Mouse (Mus musculus) neural tube, embryonic 15.5 days (tissue): ENCODE data around the gene Tmigd3. TPM values are rescaled to one million over a fixed set of nuclear protein-coding genes. Genes with fewer than 3 reads are reported as not detected.
"Not testable (repeated sequence)": the region's sequence is repeated elsewhere in the genome, so short reads cannot be mapped to it uniquely, and the experiment has no call there.

Experiments
- ATAC-seq: fragments of 200-750 bp; cut with Nextera tagmentation; 2 replicates; pipeline ENCODE4 v1.8.0; 2017; ENCODE audit warnings: mild to moderate bottlenecking, moderate TSS enrichment, moderate library complexity; ENCODE audit not compliant: low FRiP score
- H3K27ac ChIP-seq: fragments of 300-500 bp; sonication (generic); replicated peaks from 2 replicates; pipeline ENCODE4 v1.5.1; 2015; ENCODE audit warnings: mild to moderate bottlenecking, inconsistent platforms
- H3K27me3 ChIP-seq: fragments of 300-500 bp; sonication (generic); replicated peaks from 2 replicates; pipeline ENCODE4 v1.6.1; 2015; ENCODE audit warnings: inconsistent platforms
- H3K36me3 ChIP-seq: fragments of 300-500 bp; sonication (generic); 2 replicates; pipeline ENCODE4 v1.6.1; 2015; ENCODE audit warnings: inconsistent platforms
- H3K4me1 ChIP-seq: fragments of 300-500 bp; sonication (generic); 2 replicates; pipeline ENCODE4 v1.6.1; 2015; ENCODE audit warnings: inconsistent platforms
- H3K4me2 ChIP-seq: fragments of 300-500 bp; sonication (generic); 2 replicates; pipeline ENCODE4 v1.6.1; 2015; ENCODE audit warnings: inconsistent platforms, mild to moderate bottlenecking, moderate library complexity
- H3K4me3 ChIP-seq: fragments of 300-500 bp; sonication (generic); replicated peaks from 2 replicates; pipeline ENCODE4 v1.5.1; 2015; ENCODE audit warnings: mild to moderate bottlenecking, inconsistent platforms
- H3K9ac ChIP-seq: fragments of 300-500 bp; sonication (generic); replicated peaks from 2 replicates; pipeline ENCODE4 v1.6.1; 2015; ENCODE audit warnings: mild to moderate bottlenecking, inconsistent platforms
- H3K9me3 ChIP-seq: fragments of 300-500 bp; sonication (generic); replicated peaks from 2 replicates; pipeline ENCODE4 v1.6.1; 2016; ENCODE audit warnings: inconsistent platforms
- WGBS: fragments of 180-500 bp; shearing (Covaris S2); methylation state at CpG from one replicate; pipeline ENCODE4 v1.1.7; 2015; ENCODE audit warnings: mixed read lengths; 5-methylcytosine and 5-hydroxymethylcytosine counted together
- polyA plus RNA-seq: library from polyadenylated mRNA; unstranded; fragments of >200 nt; fragmentation: Nextera tagmentation; extraction: Ambion mirVana; gene quantifications from 2 replicates; pipeline ENCODE4 v1.2.1, GENCODE M21; 2015

The Tmigd3 gene
- polyA plus RNA-seq, 1 experiment from 2014 or later, result not detected

DNA sequence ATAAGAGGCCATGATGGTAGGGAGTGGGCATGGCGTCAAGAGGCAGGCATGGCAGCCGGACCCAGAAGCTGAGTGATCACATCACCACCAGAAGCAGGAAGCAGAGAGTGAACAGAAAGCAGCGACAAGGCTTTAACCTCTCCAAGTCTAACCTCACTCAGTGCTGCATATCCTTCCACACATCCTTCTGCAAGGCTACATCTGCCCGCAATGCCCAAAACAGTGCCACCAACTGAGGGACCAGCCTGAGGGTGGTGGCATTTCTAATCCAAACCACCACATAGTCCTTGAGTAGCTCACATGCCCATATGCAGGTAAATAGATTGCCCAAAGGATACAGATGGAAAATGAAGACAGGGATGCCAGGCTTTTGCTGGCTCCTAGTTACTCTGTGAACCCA lies 38.3 kb downstream of the Tmigd3 start:
- no peak overlapping the region for H3K27ac ChIP-seq
- H3K4me3 ChIP-seq, result no peak overlapping the region
- H3K27me3 ChIP-seq, result no peaks in the 10 kb centered on the region
- ATAC-seq, result no peak
- no peaks in the 10 kb centered on the region for H3K9me3 ChIP-seq
- H3K4me2 ChIP-seq, result no peak overlapping the region
- H3K36me3 ChIP-seq, result no peaks in the 10 kb centered on the region
- H3K9ac ChIP-seq, result no peak overlapping the region
- H3K4me1 ChIP-seq, result no peaks in the 10 kb centered on the region
- 98% methylated on average over 4 of the region's 4 CpGs for WGBS

GRCm38 (mm10) chr3:105910519-105911190 lies 40.0 kb downstream of the Tmigd3 start:
- WGBS, result 87% methylated on average over 11 of the region's 11 CpGs
- Histone ChIP-seq H3K4me3 (no peak overlapping the region), H3K36me3 (no peaks in the 10 kb centered on the region), H3K27me3 (no peaks in the 10 kb centered on the region), H3K4me2 (no peak overlapping the region), H3K27ac (no peak overlapping the region), H3K9ac (no peak overlapping the region), H3K9me3 (no peaks in the 10 kb centered on the region), H3K4me1 (no peaks in the 10 kb centered on the region)
- ATAC-seq, result no peak

GRCm38 (mm10) chr3:105912097-105912880 lies 41.6 kb downstream of the Tmigd3 start:
- H3K4me1 ChIP-seq, result no peaks in the 10 kb centered on the region
- no peaks in the 10 kb centered on the region for H3K36me3 ChIP-seq
- no peak overlapping the region for H3K4me3 ChIP-seq
- no peak overlapping the region for H3K9ac ChIP-seq
- 84% methylated on average over 9 of the region's 9 CpGs for WGBS
- no peaks in the 10 kb centered on the region for H3K9me3 ChIP-seq
- H3K27me3 ChIP-seq, result no peaks in the 10 kb centered on the region
- no peak for ATAC-seq
- H3K4me2 ChIP-seq, result no peak overlapping the region
- no peak overlapping the region for H3K27ac ChIP-seq

DNA sequence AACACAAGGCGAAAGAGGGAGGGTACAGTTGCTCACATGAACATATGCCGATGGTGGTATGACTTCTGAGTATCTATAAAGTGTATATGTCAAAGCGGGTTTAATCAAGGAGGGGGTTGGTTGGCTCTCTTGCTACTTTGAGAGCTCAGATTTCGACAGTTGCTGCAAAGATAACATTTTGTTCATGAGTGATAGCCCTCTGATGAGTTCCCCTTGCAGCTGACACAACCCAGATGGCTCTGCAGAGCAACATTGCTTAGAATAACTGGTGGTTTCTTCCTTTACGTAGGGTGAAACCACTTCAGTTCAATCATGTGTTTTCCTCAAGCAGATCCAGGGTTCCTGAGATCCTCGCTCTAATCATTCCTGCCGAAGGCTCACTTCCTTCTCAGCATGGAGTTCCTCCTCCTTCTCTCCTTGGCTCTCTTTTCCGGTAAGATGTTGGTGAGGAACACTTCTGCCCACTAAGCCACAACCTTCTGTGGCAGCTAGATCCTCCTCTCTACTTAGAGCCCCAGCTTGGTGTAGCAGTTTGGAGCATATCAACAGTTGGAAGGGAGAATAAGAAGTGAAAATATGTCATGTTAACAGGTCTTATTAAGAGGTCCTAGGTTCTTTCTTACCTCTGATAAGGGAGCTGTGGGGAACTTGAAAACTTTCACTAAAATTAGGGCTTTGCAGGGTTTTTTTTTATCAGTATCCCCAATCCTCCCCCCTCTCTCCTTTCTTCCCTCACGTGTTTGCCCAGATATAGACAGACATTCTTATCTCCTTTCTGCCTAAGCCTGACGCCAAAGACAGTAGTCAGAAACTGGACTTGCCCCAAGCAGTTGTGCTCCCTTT lies 43.4 kb downstream of the Tmigd3 start:
- Histone ChIP-seq H3K4me3 (no peak overlapping the region), H3K4me1 (no peaks in the 10 kb centered on the region), H3K9me3 (no peaks in the 10 kb centered on the region), H3K4me2 (no peak overlapping the region), H3K9ac (no peak overlapping the region), H3K27me3 (no peaks in the 10 kb centered on the region), H3K27ac (no peak overlapping the region), H3K36me3 (no peaks in the 10 kb centered on the region)
- WGBS, result 77% methylated on average over 10 of the region's 10 CpGs
- no peak for ATAC-seq

GRCm38 (mm10) chr3:105915281-105915680 lies 44.6 kb downstream of the Tmigd3 start:
- 55% methylated on average over 1 of the region's 1 CpGs for WGBS
- no peaks in the 10 kb centered on the region for H3K9me3 ChIP-seq
- no peaks in the 10 kb centered on the region for H3K27me3 ChIP-seq
- H3K36me3 ChIP-seq, result no peaks in the 10 kb centered on the region
- no peak overlapping the region for H3K9ac ChIP-seq
- no peak overlapping the region for H3K4me2 ChIP-seq
- no peak overlapping the region for H3K4me3 ChIP-seq
- H3K27ac ChIP-seq, result no peak overlapping the region
- no peaks in the 10 kb centered on the region for H3K4me1 ChIP-seq
- no peak for ATAC-seq

DNA sequence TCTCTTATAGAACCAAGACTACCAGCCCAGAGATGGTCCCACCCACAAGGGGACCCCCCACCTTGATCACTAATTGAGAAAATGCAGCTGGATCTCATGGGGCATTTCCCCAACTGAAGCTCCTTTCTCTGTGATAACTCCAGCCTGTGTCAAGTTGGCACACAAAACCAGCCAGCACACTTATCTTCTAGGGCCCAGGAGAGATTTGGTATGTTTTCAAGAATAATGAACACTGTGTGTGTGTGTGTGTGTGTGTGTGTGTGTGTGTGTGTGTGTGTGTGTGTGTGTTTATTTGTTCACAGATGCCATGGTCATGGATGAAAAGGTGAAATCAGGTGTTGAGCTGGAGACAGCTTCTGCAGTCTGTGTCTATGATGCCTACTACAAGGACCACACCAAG lies 45.8 kb downstream of the Tmigd3 start:
- not testable (repeated sequence) for H3K4me3 ChIP-seq, H3K9me3 ChIP-seq, H3K36me3 ChIP-seq, H3K4me2 ChIP-seq, ATAC-seq, H3K27ac ChIP-seq, H3K27me3 ChIP-seq, H3K4me1 ChIP-seq, H3K9ac ChIP-seq

DNA sequence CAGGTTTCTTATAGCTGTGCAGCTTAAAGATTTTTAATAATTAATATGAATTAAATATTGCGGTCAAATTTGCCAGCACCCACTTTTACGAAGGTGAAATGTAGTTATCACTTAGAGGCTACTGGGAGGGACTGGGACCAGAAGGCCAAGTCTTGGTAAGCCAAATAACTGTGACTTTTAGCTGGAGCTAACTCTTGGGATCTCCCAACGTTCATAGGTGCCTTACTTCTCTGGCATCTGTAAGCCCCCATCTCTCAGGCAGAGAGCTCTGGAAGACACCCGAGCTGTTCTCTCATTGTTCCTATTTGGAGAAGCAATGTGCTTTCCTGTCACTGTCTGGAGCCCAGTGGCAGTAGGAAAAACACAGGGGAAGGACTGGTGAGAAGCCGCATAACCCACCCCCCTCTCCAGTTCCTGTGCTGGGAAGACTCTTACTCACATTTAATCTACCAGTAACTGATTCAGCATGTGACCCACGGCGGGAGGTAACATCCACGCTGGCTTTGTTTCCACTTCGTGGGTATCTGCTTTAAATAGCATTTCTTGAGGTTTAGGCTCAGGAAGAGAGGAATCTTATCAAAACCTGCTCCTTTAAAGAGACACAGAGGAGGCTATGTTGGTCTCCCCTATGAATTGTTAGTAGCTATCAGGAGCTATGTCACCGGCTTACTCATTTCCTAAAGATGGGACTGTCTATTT lies 47.1 kb downstream of the Tmigd3 start:
- Histone ChIP-seq H3K27ac (no peak overlapping the region), H3K9me3 (no peaks in the 10 kb centered on the region), H3K9ac (no peak overlapping the region), H3K4me2 (no peak overlapping the region), H3K27me3 (no peaks in the 10 kb centered on the region), H3K4me1 (no peaks in the 10 kb centered on the region), H3K36me3 (no peaks in the 10 kb centered on the region), H3K4me3 (no peak overlapping the region)
- WGBS, result 72% methylated on average over 10 of the region's 10 CpGs
- ATAC-seq, result no peak

DNA sequence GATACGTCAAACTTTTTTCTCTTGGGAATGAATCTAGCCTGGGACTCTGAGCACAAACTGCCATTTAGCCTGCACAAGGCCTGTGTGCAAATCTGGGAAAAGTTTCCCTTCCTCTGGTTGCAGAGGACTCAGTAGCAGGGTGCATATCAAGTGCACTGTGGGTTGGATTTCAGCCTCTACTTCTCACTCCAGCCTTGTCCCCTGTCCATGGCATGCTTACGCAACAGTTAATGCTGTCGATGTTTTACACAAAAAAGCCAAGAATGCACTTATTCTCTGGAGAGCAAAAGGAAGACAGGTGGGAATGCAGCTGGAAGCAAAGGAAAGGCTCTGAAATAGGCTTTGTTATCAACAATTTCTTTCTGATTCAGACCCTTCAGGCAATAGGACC lies 47.6 kb downstream of the Tmigd3 start:
- Histone ChIP-seq H3K9me3 (no peaks in the 10 kb centered on the region), H3K36me3 (no peaks in the 10 kb centered on the region), H3K4me1 (no peaks in the 10 kb centered on the region), H3K27ac (no peak overlapping the region), H3K4me2 (no peak overlapping the region), H3K27me3 (no peaks in the 10 kb centered on the region), H3K4me3 (no peak overlapping the region), H3K9ac (no peak overlapping the region)
- 85% methylated on average over 3 of the region's 3 CpGs for WGBS
- no peak for ATAC-seq

GRCm38 (mm10) chr3:105920743-105921142 lies 50.0 kb downstream of the Tmigd3 start:
- not testable (repeated sequence) for ATAC-seq, H3K4me1 ChIP-seq, H3K36me3 ChIP-seq, H3K27me3 ChIP-seq, H3K9ac ChIP-seq, H3K27ac ChIP-seq, H3K9me3 ChIP-seq, H3K4me3 ChIP-seq, H3K4me2 ChIP-seq

- Histone ChIP-seq H3K27me3 (no peaks in the 10 kb centered on the region), H3K4me1 (no peaks in the 10 kb centered on the region), H3K4me2 (no peak overlapping the region), H3K4me3 (no peak overlapping the region), H3K9me3 (no peaks in the 10 kb centered on the region), H3K9ac (no peak overlapping the region), H3K36me3 (no peaks in the 10 kb centered on the region), H3K27ac (no peak overlapping the region)
- 86% methylated on average over 2 of the region's 2 CpGs for WGBS
- ATAC-seq, result no peak
These were observed 51.3 kb downstream of the Tmigd3 start for GRCm38 (mm10) chr3:105921959-105922358.

DNA sequence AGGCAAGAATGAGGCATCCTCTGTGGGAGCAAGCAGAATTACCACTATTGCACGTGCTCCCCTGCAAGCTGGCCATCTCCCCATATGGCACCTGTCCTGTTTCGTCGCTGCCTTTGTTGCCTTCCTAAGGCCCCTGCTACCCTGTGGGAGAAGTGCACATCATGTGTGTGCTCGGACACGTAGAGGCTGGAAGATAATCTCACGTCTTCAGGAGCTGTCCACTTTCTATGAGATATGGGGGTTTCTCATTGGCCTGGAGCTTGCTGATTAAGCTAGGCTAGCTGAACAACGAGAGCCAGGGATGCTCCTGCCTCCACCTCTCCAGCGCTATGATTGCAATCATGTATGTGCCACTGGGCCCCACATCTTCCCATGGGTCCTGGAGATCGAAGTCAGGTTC lies 53.9 kb downstream of the Tmigd3 start:
- Histone ChIP-seq H3K36me3 (no peaks in the 10 kb centered on the region), H3K27me3 (no peaks in the 10 kb centered on the region), H3K4me1 (no peaks in the 10 kb centered on the region), H3K4me2 (no peak overlapping the region), H3K9me3 (no peaks in the 10 kb centered on the region), H3K4me3 (no peak overlapping the region), H3K9ac (no peak overlapping the region), H3K27ac (no peak overlapping the region)
- 89% methylated on average over 9 of the region's 9 CpGs for WGBS
- no peak for ATAC-seq
